Mouse (Mus musculus) kidney, postnatal 10 days (tissue): ENCODE measurements at regions not wholly inside any gene's neighbourhood (a gene's known extent, or its start where the extent isn't known, plus 50 kb on each side); places are given as distances from the start of the nearest gene placed in this dataset.
A peak's percentile ranks its signal among the peaks of the same experiment; 100 is the strongest.
"Not testable (repeated sequence)": the region's sequence is repeated elsewhere in the genome, so short reads cannot be mapped to it uniquely, and the experiment has no call there.

Experiments used
- DNase-seq: peaks from one replicate; pipeline ENCODE4 v3.0.0; 2021; ENCODE audit warnings: mixed read lengths

DNA sequence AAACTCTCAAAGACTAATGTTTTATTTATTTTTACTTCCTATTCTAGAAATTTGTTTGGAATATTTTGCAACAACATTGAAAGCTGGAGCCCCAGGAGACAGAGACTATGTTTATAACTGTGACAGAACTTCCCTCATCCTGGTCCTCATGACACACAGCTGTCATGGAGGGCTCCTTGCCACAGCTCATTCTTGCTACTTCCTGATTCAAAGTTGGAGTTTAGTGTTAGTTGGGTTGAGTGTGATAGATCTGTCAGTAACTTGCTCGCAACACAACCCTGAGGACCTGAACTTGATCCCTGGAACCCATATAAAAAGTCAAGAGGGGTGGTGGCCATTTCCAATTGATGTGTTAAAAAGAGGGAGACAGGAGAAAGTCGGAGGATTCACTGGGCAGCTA, 328.3 kb upstream of the Nox3 start:
- DNase-seq: no peak

GRCm38 (mm10) chr17:4029202-4029601, 333.1 kb upstream of the Nox3 start:
- DNase-seq: no peak

GRCm38 (mm10) chr17:4034816-4035360, 338.8 kb upstream of the Nox3 start:
- peak; percentile 6 for DNase-seq

DNA sequence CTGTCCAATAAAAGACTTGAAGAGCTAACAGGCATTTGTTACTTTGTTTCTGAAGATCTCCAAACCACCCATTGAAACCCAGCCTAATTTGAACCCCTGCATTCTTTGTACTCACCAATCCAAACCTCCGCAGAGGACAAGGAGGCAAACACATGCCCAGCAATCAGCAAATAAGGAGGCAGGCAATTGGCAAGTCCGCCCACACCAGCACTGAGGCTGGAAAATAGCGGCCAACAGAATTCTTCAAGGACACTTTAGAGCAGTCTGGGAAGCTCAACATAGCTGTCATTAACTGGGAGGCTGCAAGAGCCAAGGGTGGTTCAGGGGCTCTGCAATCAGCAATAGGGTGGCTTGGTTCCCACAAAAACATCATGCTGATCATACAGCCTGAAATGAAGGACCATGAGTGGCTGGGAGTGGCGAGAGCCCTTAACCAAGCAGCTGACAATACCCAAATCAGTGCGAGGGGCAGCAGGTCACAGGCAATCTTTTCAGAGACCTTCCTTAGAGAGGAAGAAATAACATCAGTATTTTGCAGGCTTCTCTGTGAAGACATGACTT, 344.1 kb upstream of the Nox3 start:
- DNase-seq: peak; percentile 54

GRCm38 (mm10) chr17:4060186-4060585, 364.1 kb upstream of the Nox3 start:
- DNase-seq: not testable (repeated sequence)

DNA sequence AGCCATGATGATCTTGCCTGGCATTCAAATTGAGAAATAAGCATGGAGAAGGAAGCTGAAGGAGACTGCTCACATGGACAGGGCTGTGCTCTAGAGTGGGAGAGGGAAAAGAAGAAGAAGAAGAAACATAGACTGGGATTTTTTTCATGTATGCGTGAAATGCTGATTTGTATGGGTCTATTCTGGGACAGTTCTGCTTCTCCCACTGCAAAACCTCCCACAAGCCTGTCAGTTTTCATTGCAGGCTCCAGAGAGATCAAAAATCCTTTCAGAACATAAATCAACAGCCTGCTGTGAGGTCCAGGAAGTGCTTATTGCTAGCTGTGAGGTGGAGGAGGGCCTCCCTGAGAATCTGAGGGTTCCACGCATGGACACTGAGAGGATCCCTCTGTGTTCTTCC, 377.3 kb upstream of the Nox3 start:
- no peak for DNase-seq

DNA sequence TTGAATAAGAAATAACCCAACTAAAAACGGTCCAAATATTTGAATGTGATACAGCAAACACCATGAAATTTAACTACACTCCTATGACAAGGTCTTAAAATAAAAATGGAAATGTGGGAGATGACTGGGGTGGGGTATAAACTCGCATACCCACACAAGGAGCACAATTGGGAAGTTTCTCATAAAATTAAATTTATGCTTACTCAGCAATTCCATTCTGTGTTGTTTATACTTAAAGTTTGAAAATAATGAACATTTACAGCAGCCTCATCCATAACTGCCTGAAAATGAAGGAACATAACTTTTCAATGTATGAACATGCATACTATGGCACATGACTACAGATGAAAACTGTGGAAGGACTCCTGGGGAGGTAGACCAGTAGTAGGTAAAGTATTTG, 384.5 kb upstream of the Nox3 start:
- DNase-seq: no peak

DNA sequence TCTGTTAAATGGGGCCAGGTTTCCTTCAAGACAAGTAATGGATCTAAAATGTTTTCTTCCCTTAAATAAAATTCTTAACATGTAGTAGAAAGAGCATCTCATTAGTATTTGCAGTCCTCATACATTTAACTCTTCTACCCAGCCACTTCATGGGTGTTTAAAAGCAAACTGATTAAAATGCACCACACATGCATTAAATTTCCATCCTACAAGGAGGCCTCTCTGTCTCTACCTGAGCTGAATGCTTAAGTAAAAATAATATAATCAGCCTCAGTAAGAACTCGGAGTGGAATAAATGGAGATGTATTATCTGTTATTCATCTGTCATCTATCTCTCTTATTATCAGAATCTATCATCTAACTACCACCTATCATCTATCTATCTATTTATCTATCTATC, 398.6 kb upstream of the Nox3 start:
- no peak for DNase-seq

DNA sequence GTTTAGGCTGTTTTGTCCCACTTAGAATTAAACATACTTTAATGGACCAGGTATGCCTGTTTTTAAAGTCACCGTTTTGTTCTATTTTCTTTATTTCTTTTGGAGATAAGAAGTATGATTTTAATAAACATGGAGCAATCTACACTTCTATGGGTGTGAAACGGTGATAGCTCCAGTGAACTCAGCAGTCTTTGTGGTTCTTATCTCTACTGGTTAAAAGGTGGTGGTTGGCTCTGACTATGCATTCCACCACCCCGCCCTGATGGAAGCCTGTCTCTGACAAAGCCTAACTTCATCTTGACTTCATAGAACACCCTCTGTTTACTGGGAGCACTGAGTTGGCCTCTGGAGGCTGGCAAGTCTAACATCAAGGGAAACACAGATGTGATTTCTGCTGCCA, 407.3 kb upstream of the Nox3 start:
- DNase-seq: no peak

DNA sequence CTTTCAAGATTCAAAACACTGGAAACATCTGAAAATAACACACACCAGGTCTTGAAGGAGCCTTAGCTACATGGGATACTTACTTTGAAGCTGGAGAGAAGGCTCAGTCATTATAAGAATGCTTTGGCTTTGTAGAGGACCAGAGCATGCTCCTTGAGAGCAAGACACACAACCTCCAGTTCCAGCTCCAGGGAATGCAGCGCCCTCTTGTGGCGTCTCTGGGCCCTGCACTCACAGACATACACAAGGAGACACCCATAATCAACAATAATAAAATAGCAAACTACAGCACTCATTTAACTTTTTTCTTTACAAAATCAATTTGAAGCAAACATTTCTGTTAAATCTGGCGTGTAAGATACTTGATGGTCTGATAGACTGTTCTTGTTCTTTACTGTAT, 413.2 kb upstream of the Nox3 start:
- peak; percentile 60 for DNase-seq

DNA sequence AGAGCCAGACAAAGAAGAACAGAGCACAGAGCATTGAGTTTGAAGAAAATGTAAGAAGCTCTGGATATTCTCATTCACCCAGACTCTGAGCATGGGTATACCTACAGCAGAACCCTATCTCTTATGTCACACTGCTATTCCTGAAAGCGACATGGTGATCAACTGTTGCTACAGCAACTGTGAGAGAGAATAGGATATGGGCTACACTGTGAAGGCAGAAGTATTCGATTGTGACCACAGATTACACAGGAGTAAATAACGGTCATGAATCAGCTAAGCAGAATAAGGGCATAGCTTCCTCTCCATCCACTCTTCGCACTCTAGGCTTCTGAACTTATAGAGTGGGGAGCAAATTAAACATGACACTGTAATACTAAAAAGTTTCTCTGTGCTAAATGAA, 417.0 kb upstream of the Nox3 start:
- DNase-seq: no peak

DNA sequence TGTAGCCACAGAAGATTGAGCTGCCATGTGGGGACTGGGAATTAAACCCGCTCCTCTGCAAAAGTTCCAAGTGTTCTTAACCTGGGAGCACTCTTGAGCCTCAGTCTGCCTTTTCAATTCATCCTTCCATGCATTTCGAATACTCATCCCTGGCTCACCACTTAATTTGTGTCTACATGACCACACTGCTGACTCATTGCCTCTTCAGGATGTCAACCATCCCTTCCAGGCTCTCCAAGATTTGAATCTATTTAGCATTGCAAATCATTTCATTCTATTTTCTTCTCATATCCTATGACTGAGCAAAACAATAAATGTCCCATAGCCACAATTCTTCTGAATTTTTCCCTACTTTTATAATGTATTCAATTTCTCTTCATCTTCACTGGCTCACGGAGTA, 420.4 kb upstream of the Nox3 start:
- DNase-seq: no peak

- DNase-seq: no peak
Observed at GRCm38 (mm10) chr17:4133678-4134077, 437.6 kb upstream of the Nox3 start.

DNA sequence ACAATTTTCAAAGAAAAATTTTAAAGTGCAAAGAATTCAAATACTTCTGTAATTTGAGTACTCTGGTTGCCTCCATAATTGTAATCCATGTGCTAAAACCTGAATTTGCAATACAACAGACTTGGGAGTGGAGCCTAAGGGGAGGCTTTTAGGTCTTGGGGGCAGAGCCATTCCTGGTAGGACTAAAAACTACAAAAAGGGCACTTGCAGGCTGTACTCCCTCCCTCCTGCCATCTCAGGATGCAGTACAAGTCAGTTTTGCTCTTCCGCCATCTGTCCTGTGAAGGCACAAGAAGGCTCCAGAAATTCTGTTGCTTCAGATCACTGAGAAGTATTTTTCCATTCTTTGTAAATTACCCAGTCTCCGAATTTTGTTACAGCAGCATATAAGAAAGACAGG, 467.4 kb upstream of the Nox3 start:
- no peak for DNase-seq

GRCm38 (mm10) chr17:4173951-4174361, 477.9 kb upstream of the Nox3 start:
- DNase-seq: peak; percentile 74

DNA sequence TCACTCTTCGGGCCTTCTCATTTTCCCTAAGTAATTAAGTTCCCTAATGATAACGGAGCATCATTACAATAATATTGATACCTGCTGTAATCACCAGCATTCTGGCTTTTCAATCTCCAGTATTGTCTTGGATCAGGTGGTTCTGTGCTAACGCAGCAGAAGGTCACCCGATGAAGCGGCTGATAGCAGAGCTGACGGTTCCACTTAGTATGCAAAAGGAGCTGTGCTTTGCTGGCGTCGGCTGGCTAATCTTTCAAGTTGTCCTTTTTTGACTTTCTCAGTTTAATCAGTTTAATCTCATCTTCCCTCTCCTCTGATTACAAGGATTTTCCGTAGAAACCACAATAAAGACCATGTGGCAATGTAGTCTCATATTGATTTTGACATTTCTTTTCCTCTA, 478.9 kb upstream of the Nox3 start:
- DNase-seq: no peak

- no peak for DNase-seq
Observed at GRCm38 (mm10) chr17:4176524-4176923, 480.5 kb upstream of the Nox3 start.

DNA sequence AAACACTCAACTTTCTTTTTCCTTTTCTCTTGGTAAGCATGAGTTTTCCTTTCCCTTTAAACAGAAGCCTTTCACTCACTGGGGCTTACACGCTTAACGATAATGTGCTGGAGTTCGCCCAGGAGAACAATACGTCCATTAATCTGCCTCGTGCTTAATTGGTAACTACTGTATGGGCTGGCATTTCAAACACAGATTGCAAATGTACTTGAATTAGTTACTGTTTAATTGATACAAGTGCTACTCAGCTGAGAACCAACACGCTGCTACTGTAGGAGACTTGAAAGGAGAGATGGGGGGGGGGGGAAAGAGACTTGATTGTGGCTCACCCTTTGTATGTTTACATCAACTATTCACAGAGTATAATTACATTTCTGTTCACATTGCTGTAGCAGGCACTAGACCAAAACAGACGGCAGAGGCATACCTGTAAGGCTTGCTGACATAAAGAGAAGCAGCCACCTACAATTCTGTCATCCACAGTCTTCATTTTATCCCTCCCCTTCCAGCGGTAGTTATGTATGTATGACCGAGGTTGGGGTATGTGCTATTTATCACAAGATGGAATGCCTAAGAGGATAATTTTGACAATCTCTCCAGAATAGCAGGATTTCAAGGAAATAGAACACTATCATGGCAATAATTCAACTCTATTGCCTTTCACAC, 481.6 kb upstream of the Nox3 start:
- no peak for DNase-seq

DNA sequence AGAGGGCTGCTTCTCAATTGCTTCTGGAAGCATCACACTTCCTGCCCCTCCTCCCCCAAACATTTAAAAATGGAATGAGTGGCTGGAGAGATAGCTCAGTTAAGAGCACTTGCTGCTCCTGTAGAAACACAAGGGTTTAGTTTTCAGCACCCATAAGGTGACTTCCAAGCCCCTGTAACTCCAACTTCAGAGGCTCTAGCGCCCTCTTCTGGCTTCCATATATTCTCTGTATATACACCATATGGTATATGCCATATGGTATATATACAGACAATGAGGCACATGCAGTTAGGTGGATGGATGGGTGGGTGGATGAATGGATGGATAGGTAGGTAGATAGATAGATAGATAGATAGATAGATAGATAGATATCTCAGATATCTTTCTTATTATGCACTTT, 483.2 kb upstream of the Nox3 start:
- no peak for DNase-seq

DNA sequence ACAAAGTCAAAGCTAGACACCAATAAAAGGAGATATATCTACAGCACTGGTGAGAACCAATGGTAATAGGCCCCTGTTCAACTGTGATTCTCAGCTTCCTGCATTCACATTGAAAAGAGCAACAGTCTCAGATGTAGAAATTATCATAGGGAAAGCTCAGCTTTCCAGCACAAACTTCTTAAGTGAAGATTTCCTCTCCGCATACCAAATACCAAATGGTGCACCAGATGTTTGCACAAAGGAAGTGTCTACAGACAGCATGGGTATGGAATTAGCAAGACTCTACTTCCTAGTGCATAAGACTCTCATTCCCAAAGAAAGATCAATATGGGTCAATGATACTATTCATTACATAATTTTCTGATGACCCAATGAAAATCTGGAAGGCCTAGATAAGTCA, 486.0 kb upstream of the Nox3 start:
- DNase-seq: no peak

DNA sequence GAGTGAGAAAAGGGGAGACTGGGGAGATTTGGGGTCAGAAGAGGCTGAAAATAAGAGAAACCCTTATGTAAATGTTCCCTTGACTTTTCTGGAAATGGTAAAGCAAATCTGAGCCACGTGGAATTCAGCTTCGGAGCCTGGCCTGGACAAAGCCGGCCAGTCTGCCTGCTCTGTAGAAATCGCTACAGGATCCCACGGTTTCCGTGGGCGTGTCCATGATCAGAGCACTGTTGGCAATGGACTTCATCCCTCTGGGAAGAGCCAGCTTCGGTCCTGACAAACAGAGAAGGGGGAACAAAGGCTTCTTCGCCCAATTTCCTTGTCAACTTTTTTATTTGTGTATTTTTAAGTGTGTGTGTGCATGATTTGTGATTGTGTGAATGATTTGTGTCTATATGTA, 490.7 kb upstream of the Nox3 start:
- DNase-seq: peak; percentile 30

- no peak for DNase-seq
Observed at GRCm38 (mm10) chr17:4187606-4188005, 491.5 kb upstream of the Nox3 start.

- DNase-seq: no peak
Observed at GRCm38 (mm10) chr17:4196793-4197448, 500.9 kb upstream of the Nox3 start.

DNA sequence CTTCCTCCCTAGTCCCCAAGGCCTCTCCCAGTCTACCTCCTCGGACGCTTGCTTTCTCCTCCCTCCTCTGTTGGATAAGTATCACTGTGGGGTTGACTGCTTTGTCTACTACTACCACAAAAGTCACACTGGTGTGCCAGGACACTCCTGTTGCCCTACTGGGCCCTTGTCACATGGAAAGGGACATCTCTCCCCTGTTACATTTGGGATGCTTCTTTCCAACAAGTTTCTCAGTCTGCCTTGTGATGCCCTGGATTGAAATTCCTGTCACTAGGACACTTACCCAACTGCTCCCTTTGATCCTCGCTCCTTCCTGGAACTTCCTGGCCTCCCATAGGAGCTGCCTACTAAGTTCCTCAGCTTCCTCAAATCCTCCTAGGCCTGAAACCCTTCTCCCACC, 501.9 kb upstream of the Nox3 start:
- no peak for DNase-seq
